Mouse (Mus musculus): ENCODE data around the gene Hmgb1.
"Not testable (repeated sequence)": the region's sequence is repeated elsewhere in the genome, so short reads cannot be mapped to it uniquely, and the experiment has no call there.

The Hmgb1 gene

GRCm38 (mm10) chr5:149147386-149148000, 36.8 kb downstream of the Hmgb1 start:
- DNase-seq (ENCODE audit: low read depth, low spot score) = no peak

GRCm38 (mm10) chr5:149146691-149147090, 37.6 kb downstream of the Hmgb1 start:
- DNase-seq (ENCODE audit: low read depth, low spot score) = no peak

GRCm38 (mm10) chr5:149143766-149144375, 40.4 kb downstream of the Hmgb1 start:
- DNase-seq (ENCODE audit: low read depth, low spot score) = peak; percentile 92

- DNase-seq (ENCODE audit: low read depth, low spot score) = not testable (repeated sequence)
Measured at GRCm38 (mm10) chr5:149141155-149141554, 43.1 kb downstream of the Hmgb1 start.

- DNase-seq (ENCODE audit: low read depth, low spot score) = no peak
Measured at GRCm38 (mm10) chr5:149140336-149140735, 44.0 kb downstream of the Hmgb1 start.

- not testable (repeated sequence) for DNase-seq (ENCODE audit: low read depth, low spot score)
Measured at GRCm38 (mm10) chr5:149138087-149138486, 46.2 kb downstream of the Hmgb1 start.

GRCm38 (mm10) chr5:149137447-149137846, 46.8 kb downstream of the Hmgb1 start:
- DNase-seq (ENCODE audit: low read depth, low spot score) = no peak

- peak; percentile 55 for DNase-seq (ENCODE audit: low read depth, low spot score)
Measured at GRCm38 (mm10) chr5:149136933-149137365, 47.3 kb downstream of the Hmgb1 start.

GRCm38 (mm10) chr5:149135455-149136354, 48.6 kb downstream of the Hmgb1 start:
- DNase-seq (ENCODE audit: low read depth, low spot score) = no peak

- peak; percentile 17 for DNase-seq (ENCODE audit: low read depth, low spot score)
Measured at GRCm38 (mm10) chr5:149134751-149135454, 49.4 kb downstream of the Hmgb1 start.

- DNase-seq (ENCODE audit: low read depth, low spot score) = no peak
Measured at GRCm38 (mm10) chr5:149128473-149128872, 55.8 kb downstream of the Hmgb1 start.

- no peak for DNase-seq (ENCODE audit: low read depth, low spot score)
Measured at GRCm38 (mm10) chr5:149123795-149124194, 60.5 kb downstream of the Hmgb1 start.

- peak; percentile 10 for DNase-seq (ENCODE audit: low read depth, low spot score)
Measured at GRCm38 (mm10) chr5:149119341-149119881, 64.9 kb downstream of the Hmgb1 start.

- DNase-seq (ENCODE audit: low read depth, low spot score) = no peak
Measured at GRCm38 (mm10) chr5:149117815-149118547, 66.3 kb downstream of the Hmgb1 start.

- DNase-seq (ENCODE audit: low read depth, low spot score) = no peak
Measured at GRCm38 (mm10) chr5:149114587-149114986, 69.7 kb downstream of the Hmgb1 start.

GRCm38 (mm10) chr5:149114034-149114433, 70.3 kb downstream of the Hmgb1 start:
- DNase-seq (ENCODE audit: low read depth, low spot score) = no peak

GRCm38 (mm10) chr5:149113439-149113838, 70.8 kb downstream of the Hmgb1 start:
- no peak for DNase-seq (ENCODE audit: low read depth, low spot score)

- no peak for DNase-seq (ENCODE audit: low read depth, low spot score)
Measured at GRCm38 (mm10) chr5:149112559-149112958, 71.7 kb downstream of the Hmgb1 start.

- DNase-seq (ENCODE audit: low read depth, low spot score) = no peak
Measured at GRCm38 (mm10) chr5:149109220-149109619, 75.1 kb downstream of the Hmgb1 start.

GRCm38 (mm10) chr5:149108178-149108577, 76.1 kb downstream of the Hmgb1 start:
- DNase-seq (ENCODE audit: low read depth, low spot score) = no peak

- no peak for DNase-seq (ENCODE audit: low read depth, low spot score)
Measured at GRCm38 (mm10) chr5:149107566-149107965, 76.7 kb downstream of the Hmgb1 start.

Measured in brain, adult 2 months (tissue).